Mouse (Mus musculus): ENCODE measurements around the gene Hdgfl2. TPM values are rescaled to one million over a fixed set of nuclear protein-coding genes. Genes with fewer than 3 reads are reported as not detected.
"Not testable (repeated sequence)": the region's sequence is repeated elsewhere in the genome, so short reads cannot be mapped to it uniquely, and the experiment has no call there.

The Hdgfl2 gene
- polyA plus RNA-seq, 1 experiment from 2014 or later = 121 TPM

GRCm38 (mm10) chr17:56098180-56098579 lies 18.7 kb downstream of the Hdgfl2 start:
- no peak for ATAC-seq (ENCODE audit: low FRiP score)
- peaks cover 36% of the 10 kb centered on the region for H3K36me3 ChIP-seq (ENCODE audit: control insufficient read depth, insufficient read depth, low read length)
- no peak overlapping the region for H3K4me2 ChIP-seq
- H3K9me3 ChIP-seq (ENCODE audit: control insufficient read depth, low read length) = no peaks in the 10 kb centered on the region
- no peak overlapping the region for H3K4me3 ChIP-seq (ENCODE audit: low read depth, low read length)
- no peak overlapping the region for H3K9ac ChIP-seq (ENCODE audit: low read length)
- H3K27ac ChIP-seq (ENCODE audit: low read depth, low read length) = no peak overlapping the region
- no peaks in the 10 kb centered on the region for H3K4me1 ChIP-seq (ENCODE audit: control insufficient read depth, insufficient read depth, low read length)
- WGBS = 90% methylated on average over 8 of the region's 8 CpGs
- no peak for DNase-seq (ENCODE audit: low spot score, missing footprints)
- no peaks in the 10 kb centered on the region for H3K27me3 ChIP-seq (ENCODE audit: control insufficient read depth, insufficient read depth, low read length)

GRCm38 (mm10) chr17:56098711-56099572 lies 19.5 kb downstream of the Hdgfl2 start:
- WGBS = 92% methylated on average over 15 of the region's 15 CpGs

GRCm38 (mm10) chr17:56100811-56101210 lies 21.4 kb downstream of the Hdgfl2 start:
- H3K36me3 ChIP-seq (ENCODE audit: control insufficient read depth, insufficient read depth, low read length) = peaks cover 31% of the 10 kb centered on the region

More at GRCm38 (mm10) chr17:56098711-56099572, 19.5 kb downstream of the Hdgfl2 start:
- H3K4me3 ChIP-seq (ENCODE audit: low read depth, low read length) = no peak overlapping the region
- H3K9me3 ChIP-seq (ENCODE audit: control insufficient read depth, low read length) = no peaks in the 10 kb centered on the region
- no peak overlapping the region for H3K9ac ChIP-seq (ENCODE audit: low read length)
- DNase-seq (ENCODE audit: low spot score, missing footprints) = no peak
- H3K4me1 ChIP-seq (ENCODE audit: control insufficient read depth, insufficient read depth, low read length) = no peaks in the 10 kb centered on the region
- no peaks in the 10 kb centered on the region for H3K27me3 ChIP-seq (ENCODE audit: control insufficient read depth, insufficient read depth, low read length)
- peaks cover 36% of the 10 kb centered on the region for H3K36me3 ChIP-seq (ENCODE audit: control insufficient read depth, insufficient read depth, low read length)
- H3K27ac ChIP-seq (ENCODE audit: low read depth, low read length) = no peak overlapping the region
- no peak for ATAC-seq (ENCODE audit: low FRiP score)
- H3K4me2 ChIP-seq = no peak overlapping the region

GRCm38 (mm10) chr17:56102158-56102557 lies 22.7 kb downstream of the Hdgfl2 start:
- 93% methylated on average over 5 of the region's 5 CpGs for WGBS
- DNase-seq (ENCODE audit: low spot score, missing footprints) = peak; percentile 60

More at GRCm38 (mm10) chr17:56100811-56101210, 21.4 kb downstream of the Hdgfl2 start:
- H3K4me2 ChIP-seq = no peak overlapping the region
- H3K27ac ChIP-seq (ENCODE audit: low read depth, low read length) = no peak overlapping the region
- H3K9ac ChIP-seq (ENCODE audit: low read length) = no peak overlapping the region
- 97% methylated on average over 3 of the region's 3 CpGs for WGBS
- H3K27me3 ChIP-seq (ENCODE audit: control insufficient read depth, insufficient read depth, low read length) = no peaks in the 10 kb centered on the region
- ATAC-seq (ENCODE audit: low FRiP score) (no peak), DNase-seq (ENCODE audit: low spot score, missing footprints) (no peak)
- no peak overlapping the region for H3K4me3 ChIP-seq (ENCODE audit: low read depth, low read length)
- H3K4me1 ChIP-seq (ENCODE audit: control insufficient read depth, insufficient read depth, low read length) = no peaks in the 10 kb centered on the region
- no peaks in the 10 kb centered on the region for H3K9me3 ChIP-seq (ENCODE audit: control insufficient read depth, low read length)

GRCm38 (mm10) chr17:56102927-56103326 lies 23.5 kb downstream of the Hdgfl2 start:
- peak; percentile 33 for DNase-seq (ENCODE audit: low spot score, missing footprints)
- no peaks in the 10 kb centered on the region for H3K27me3 ChIP-seq (ENCODE audit: control insufficient read depth, insufficient read depth, low read length)
- WGBS = 95% methylated on average over 9 of the region's 9 CpGs
- no peak overlapping the region for H3K4me2 ChIP-seq
- no peak overlapping the region for H3K9ac ChIP-seq (ENCODE audit: low read length)
- H3K27ac ChIP-seq (ENCODE audit: low read depth, low read length) = no peak overlapping the region
- peaks cover 21% of the 10 kb centered on the region for H3K36me3 ChIP-seq (ENCODE audit: control insufficient read depth, insufficient read depth, low read length)
- no peaks in the 10 kb centered on the region for H3K9me3 ChIP-seq (ENCODE audit: control insufficient read depth, low read length)
- ATAC-seq (ENCODE audit: low FRiP score) = no peak
- no peak overlapping the region for H3K4me3 ChIP-seq (ENCODE audit: low read depth, low read length)
- no peaks in the 10 kb centered on the region for H3K4me1 ChIP-seq (ENCODE audit: control insufficient read depth, insufficient read depth, low read length)

More at GRCm38 (mm10) chr17:56102158-56102557, 22.7 kb downstream of the Hdgfl2 start:
- Histone ChIP-seq H3K4me2 (no peak overlapping the region), H3K36me3 (ENCODE audit: control insufficient read depth, insufficient read depth, low read length) (peaks cover 22% of the 10 kb centered on the region), H3K4me3 (ENCODE audit: low read depth, low read length) (no peak overlapping the region), H3K4me1 (ENCODE audit: control insufficient read depth, insufficient read depth, low read length) (no peaks in the 10 kb centered on the region), H3K27ac (ENCODE audit: low read depth, low read length) (no peak overlapping the region), H3K9ac (ENCODE audit: low read length) (no peak overlapping the region), H3K9me3 (ENCODE audit: control insufficient read depth, low read length) (no peaks in the 10 kb centered on the region), H3K27me3 (ENCODE audit: control insufficient read depth, insufficient read depth, low read length) (no peaks in the 10 kb centered on the region)
- ATAC-seq (ENCODE audit: low FRiP score) = no peak

- ATAC-seq (ENCODE audit: low FRiP score) = no peak
- Histone ChIP-seq H3K36me3 (ENCODE audit: control insufficient read depth, insufficient read depth, low read length) (peaks cover 21% of the 10 kb centered on the region), H3K4me3 (ENCODE audit: low read depth, low read length) (no peak overlapping the region), H3K9me3 (ENCODE audit: control insufficient read depth, low read length) (no peaks in the 10 kb centered on the region), H3K27me3 (ENCODE audit: control insufficient read depth, insufficient read depth, low read length) (no peaks in the 10 kb centered on the region), H3K9ac (ENCODE audit: low read length) (no peak overlapping the region), H3K4me2 (no peak overlapping the region), H3K4me1 (ENCODE audit: control insufficient read depth, insufficient read depth, low read length) (no peaks in the 10 kb centered on the region), H3K27ac (ENCODE audit: low read depth, low read length) (no peak overlapping the region)
- DNase-seq (ENCODE audit: low spot score, missing footprints) = peak; percentile 69
- WGBS = 95% methylated on average over 8 of the region's 8 CpGs
Measured at GRCm38 (mm10) chr17:56103465-56104285, 24.2 kb downstream of the Hdgfl2 start.

- H3K9ac ChIP-seq (ENCODE audit: low read length); DNase-seq (ENCODE audit: low spot score, missing footprints); H3K4me1 ChIP-seq (ENCODE audit: control insufficient read depth, insufficient read depth, low read length); H3K9me3 ChIP-seq (ENCODE audit: control insufficient read depth, low read length); H3K4me2 ChIP-seq; H3K4me3 ChIP-seq (ENCODE audit: low read depth, low read length); H3K27ac ChIP-seq (ENCODE audit: low read depth, low read length); H3K27me3 ChIP-seq (ENCODE audit: control insufficient read depth, insufficient read depth, low read length); ATAC-seq (ENCODE audit: low FRiP score): not testable (repeated sequence)
- peaks cover 19% of the 10 kb centered on the region for H3K36me3 ChIP-seq (ENCODE audit: control insufficient read depth, insufficient read depth, low read length)
- 92% methylated on average over 2 of the region's 5 CpGs for WGBS
Measured at GRCm38 (mm10) chr17:56104821-56105220, 25.4 kb downstream of the Hdgfl2 start.

- H3K4me2 ChIP-seq; H3K4me1 ChIP-seq (ENCODE audit: control insufficient read depth, insufficient read depth, low read length); H3K4me3 ChIP-seq (ENCODE audit: low read depth, low read length); H3K36me3 ChIP-seq (ENCODE audit: control insufficient read depth, insufficient read depth, low read length); H3K27me3 ChIP-seq (ENCODE audit: control insufficient read depth, insufficient read depth, low read length); H3K9me3 ChIP-seq (ENCODE audit: control insufficient read depth, low read length); H3K9ac ChIP-seq (ENCODE audit: low read length); ATAC-seq (ENCODE audit: low FRiP score); H3K27ac ChIP-seq (ENCODE audit: low read depth, low read length); DNase-seq (ENCODE audit: low spot score, missing footprints): not testable (repeated sequence)
- WGBS = 90% methylated on average over 4 of the region's 4 CpGs
Measured at GRCm38 (mm10) chr17:56106436-56106835, 27.0 kb downstream of the Hdgfl2 start.

- DNase-seq (ENCODE audit: low spot score, missing footprints) = peak; percentile 26
- WGBS = 72% methylated on average over 4 of the region's 4 CpGs
- ATAC-seq (ENCODE audit: low FRiP score) = no peak
Measured at GRCm38 (mm10) chr17:56106981-56107380, 27.5 kb downstream of the Hdgfl2 start.

More at GRCm38 (mm10) chr17:56106981-56107380, 27.5 kb downstream of the Hdgfl2 start:
- no peaks in the 10 kb centered on the region for H3K27me3 ChIP-seq (ENCODE audit: control insufficient read depth, insufficient read depth, low read length)
- H3K9ac ChIP-seq (ENCODE audit: low read length) = no peak overlapping the region
- peaks cover 5% of the 10 kb centered on the region for H3K36me3 ChIP-seq (ENCODE audit: control insufficient read depth, insufficient read depth, low read length)
- H3K9me3 ChIP-seq (ENCODE audit: control insufficient read depth, low read length) = no peaks in the 10 kb centered on the region
- no peak overlapping the region for H3K27ac ChIP-seq (ENCODE audit: low read depth, low read length)
- H3K4me2 ChIP-seq = no peak overlapping the region
- no peak overlapping the region for H3K4me3 ChIP-seq (ENCODE audit: low read depth, low read length)
- H3K4me1 ChIP-seq (ENCODE audit: control insufficient read depth, insufficient read depth, low read length) = no peaks in the 10 kb centered on the region
